Mouse (Mus musculus): ENCODE measurements around the gene Dpp3. TPM values are rescaled to one million over a fixed set of nuclear protein-coding genes. Genes with fewer than 3 reads are reported as not detected.

Dpp3 gene
- total and polyA plus RNA-seq, 3 experiments: 12.7 to 36.1 (median 16.3) TPM

DNA sequence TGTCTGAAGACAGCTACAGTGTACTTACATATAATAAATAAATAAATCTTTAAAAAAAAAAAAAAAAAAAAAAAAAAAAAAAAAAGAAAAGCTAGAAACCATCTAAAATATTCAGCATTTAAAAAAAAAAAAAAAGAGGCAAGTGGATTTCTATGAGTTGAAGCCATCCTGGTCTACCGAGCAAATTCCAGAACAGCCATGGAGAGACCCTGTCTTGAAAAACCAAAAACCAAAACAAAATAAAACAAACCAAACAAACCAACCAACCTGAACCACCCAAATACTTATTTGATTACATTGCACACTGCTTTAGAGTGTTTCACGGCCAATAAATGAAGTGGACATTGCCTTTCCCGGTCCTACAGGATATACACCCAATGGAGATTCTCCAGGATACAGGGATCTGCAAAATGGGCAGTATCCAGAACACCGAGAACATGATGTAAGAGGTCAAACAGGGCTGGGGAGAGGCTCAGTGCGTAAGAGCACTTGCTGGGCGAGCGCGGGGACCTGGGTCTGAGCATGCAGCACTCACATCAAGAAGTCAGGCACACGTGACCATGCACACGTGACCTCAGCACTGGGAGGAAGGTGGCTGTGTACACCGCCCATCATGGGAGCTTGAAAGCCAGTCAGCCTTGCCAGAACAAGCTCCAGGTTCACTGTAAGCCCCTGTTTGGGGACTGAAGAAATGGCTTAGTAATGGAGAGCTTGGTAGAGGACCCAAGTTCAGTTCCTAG lies 2.8 kb downstream of the Dpp3 start:
- no peak for TF ChIP-seq EP300 (IDR thresholded peaks at IDR 0.05; ENCODE audit: insufficient read depth, low read depth, low read length)
- no peak for TF ChIP-seq POLR2A (IDR thresholded peaks at IDR 0.05; ENCODE audit: insufficient read depth, low read depth, low read length)
- no peak for TF ChIP-seq CTCF (IDR thresholded peaks at IDR 0.05)
- Histone ChIP-seq H3K9ac (ENCODE audit: low read depth, low read length) (no peak overlapping the region), H3K36me3 (ENCODE audit: control insufficient read depth, insufficient read depth, low read length) (no peaks in the 10 kb centered on the region), H3K4me3 (no peak overlapping the region), H3K27me3 (ENCODE audit: control insufficient read depth, insufficient read depth, low read length) (no peaks in the 10 kb centered on the region), H3K4me1 (ENCODE audit: control insufficient read depth, insufficient read depth, low read length) (peaks cover 8% of the 10 kb centered on the region), H3K27ac (no peak overlapping the region), H3K79me2 (replicated peaks; ENCODE audit: control insufficient read depth, insufficient read depth, low read length) (no peaks in the 10 kb centered on the region)
- DNase-seq: no peak
- intact Hi-C loops (cut with DNase I): no loop called here
- 96% methylated on average over 11 of the region's 11 CpGs for WGBS

- H3K36me3 ChIP-seq (ENCODE audit: control insufficient read depth, insufficient read depth, low read length): no peaks in the 10 kb centered on the region
- DNase-seq: no peak
- H3K4me3 ChIP-seq: no peak overlapping the region
- no peak overlapping the region for H3K27ac ChIP-seq
- 84% methylated on average over 6 of the region's 6 CpGs for WGBS
- H3K27me3 ChIP-seq (ENCODE audit: control insufficient read depth, insufficient read depth, low read length): no peaks in the 10 kb centered on the region
- no peaks in the 10 kb centered on the region for H3K4me1 ChIP-seq (ENCODE audit: control insufficient read depth, insufficient read depth, low read length)
- intact Hi-C loops (cut with DNase I): no loop called here
- no peak overlapping the region for H3K9ac ChIP-seq (ENCODE audit: low read depth, low read length)
- no peak for TF ChIP-seq EP300 (IDR thresholded peaks at IDR 0.05; ENCODE audit: insufficient read depth, low read depth, low read length)
- no peak for TF ChIP-seq POLR2A (IDR thresholded peaks at IDR 0.05; ENCODE audit: insufficient read depth, low read depth, low read length)
- no peak for TF ChIP-seq CTCF (IDR thresholded peaks at IDR 0.05)
- no peaks in the 10 kb centered on the region for H3K79me2 ChIP-seq (replicated peaks; ENCODE audit: control insufficient read depth, insufficient read depth, low read length)
Measured at GRCm38 (mm10) chr19:4919652-4920051, 8.4 kb downstream of the Dpp3 start.

- Histone ChIP-seq H3K27me3 (ENCODE audit: control insufficient read depth, insufficient read depth, low read length) (no peaks in the 10 kb centered on the region), H3K4me1 (ENCODE audit: control insufficient read depth, insufficient read depth, low read length) (no peaks in the 10 kb centered on the region), H3K27ac (no peak overlapping the region), H3K4me3 (no peak overlapping the region), H3K79me2 (replicated peaks; ENCODE audit: control insufficient read depth, insufficient read depth, low read length) (no peaks in the 10 kb centered on the region), H3K36me3 (ENCODE audit: control insufficient read depth, insufficient read depth, low read length) (no peaks in the 10 kb centered on the region), H3K9ac (ENCODE audit: low read depth, low read length) (no peak overlapping the region)
- DNase-seq: no peak
- WGBS: 84% methylated on average over 10 of the region's 10 CpGs
- intact Hi-C loops (cut with DNase I): no loop called here
- no peak for TF ChIP-seq CTCF (IDR thresholded peaks at IDR 0.05)
- no peak for TF ChIP-seq POLR2A (IDR thresholded peaks at IDR 0.05; ENCODE audit: insufficient read depth, low read depth, low read length)
- no peak for TF ChIP-seq EP300 (IDR thresholded peaks at IDR 0.05; ENCODE audit: insufficient read depth, low read depth, low read length)
Measured at GRCm38 (mm10) chr19:4916827-4917226, 11.3 kb downstream of the Dpp3 start.

DNA sequence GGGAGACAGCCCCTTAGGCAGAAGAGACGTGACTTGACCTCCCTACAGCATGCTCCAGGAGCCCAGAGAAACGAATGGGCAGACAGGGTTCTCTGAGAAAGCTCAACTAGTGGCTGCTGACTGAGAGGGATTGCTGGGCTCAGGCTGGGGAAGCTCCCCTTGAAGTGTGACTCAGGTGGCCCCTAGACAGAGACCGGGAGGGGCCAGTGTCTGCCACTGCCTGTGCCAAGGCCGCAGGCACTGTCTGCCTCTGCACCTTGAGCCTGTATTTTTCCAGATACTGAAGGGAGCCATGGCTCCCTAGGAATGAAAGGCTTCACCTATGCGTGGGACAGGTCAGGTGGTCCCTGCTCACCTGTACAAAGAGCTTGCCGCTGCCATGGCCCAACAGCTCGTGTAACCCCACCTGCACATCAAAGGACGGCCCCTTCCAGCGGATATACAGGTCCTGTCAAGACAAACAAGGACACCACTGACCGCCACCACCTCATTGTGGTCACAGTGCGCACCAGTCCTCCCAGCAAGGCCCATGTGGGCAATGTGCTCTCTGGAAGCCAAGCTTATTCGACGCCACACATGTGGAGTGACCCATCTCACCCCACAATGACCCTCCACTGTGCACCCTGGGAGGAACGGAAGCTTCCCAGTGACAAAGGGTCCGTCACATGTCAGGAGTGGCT lies 12.0 kb downstream of the Dpp3 start:
- no peaks in the 10 kb centered on the region for H3K79me2 ChIP-seq (replicated peaks; ENCODE audit: control insufficient read depth, insufficient read depth, low read length)
- WGBS: 94% methylated on average over 15 of the region's 15 CpGs
- no peaks in the 10 kb centered on the region for H3K36me3 ChIP-seq (ENCODE audit: control insufficient read depth, insufficient read depth, low read length)
- no peaks in the 10 kb centered on the region for H3K27me3 ChIP-seq (ENCODE audit: control insufficient read depth, insufficient read depth, low read length)
- H3K9ac ChIP-seq (ENCODE audit: low read depth, low read length): no peak overlapping the region
- intact Hi-C loops (cut with DNase I): no loop called here
- no peak overlapping the region for H3K4me3 ChIP-seq
- no peak overlapping the region for H3K27ac ChIP-seq
- H3K4me1 ChIP-seq (ENCODE audit: control insufficient read depth, insufficient read depth, low read length): no peaks in the 10 kb centered on the region
- no peak for DNase-seq
- TF ChIP-seq CTCF (IDR thresholded peaks at IDR 0.05): no peak
- no peak for TF ChIP-seq POLR2A (IDR thresholded peaks at IDR 0.05; ENCODE audit: insufficient read depth, low read depth, low read length)
- TF ChIP-seq EP300 (IDR thresholded peaks at IDR 0.05; ENCODE audit: insufficient read depth, low read depth, low read length): no peak

GRCm38 (mm10) chr19:4909376-4909775 lies 18.7 kb downstream of the Dpp3 start:
- TF ChIP-seq EP300 (IDR thresholded peaks at IDR 0.05; ENCODE audit: insufficient read depth, low read depth, low read length) (no peak), CTCF (IDR thresholded peaks at IDR 0.05) (no peak), POLR2A (IDR thresholded peaks at IDR 0.05; ENCODE audit: insufficient read depth, low read depth, low read length) (no peak)
- peaks cover 3% of the 10 kb centered on the region for H3K4me1 ChIP-seq (ENCODE audit: control insufficient read depth, insufficient read depth, low read length)
- H3K9ac ChIP-seq (ENCODE audit: low read depth, low read length): no peak overlapping the region
- H3K4me3 ChIP-seq: no peak overlapping the region
- no peaks in the 10 kb centered on the region for H3K36me3 ChIP-seq (ENCODE audit: control insufficient read depth, insufficient read depth, low read length)
- H3K79me2 ChIP-seq (replicated peaks; ENCODE audit: control insufficient read depth, insufficient read depth, low read length): no peaks in the 10 kb centered on the region
- DNase-seq: no peak
- no peak overlapping the region for H3K27ac ChIP-seq
- H3K27me3 ChIP-seq (ENCODE audit: control insufficient read depth, insufficient read depth, low read length): no peaks in the 10 kb centered on the region
- intact Hi-C loops (cut with DNase I): loop anchor here (2.0 kb wide), 1 partner anchor 155 kb away; no protein-coding TSS in a partner anchor
- 87% methylated on average over 7 of the region's 7 CpGs for WGBS

DNA sequence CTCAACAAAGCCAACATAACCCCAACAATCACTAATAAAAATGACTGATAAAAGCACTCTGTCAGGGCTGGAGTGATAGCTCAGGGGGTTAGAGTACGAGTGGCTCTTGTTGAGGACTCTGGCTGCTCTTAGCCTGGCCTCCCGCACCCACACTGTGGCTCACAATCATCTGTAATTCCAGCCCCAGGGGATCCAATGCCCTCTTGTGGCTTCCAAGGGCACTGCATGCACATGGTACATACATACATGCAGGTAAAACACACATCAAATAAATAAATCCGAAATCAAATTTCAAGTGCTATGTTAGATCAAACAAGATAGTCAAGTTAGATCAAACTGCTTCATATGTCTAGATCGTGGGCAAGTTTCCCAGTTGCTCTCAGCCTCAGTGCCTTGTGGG lies 20.0 kb downstream of the Dpp3 start:
- WGBS: 88% methylated on average over 4 of the region's 4 CpGs
- no peak overlapping the region for H3K9ac ChIP-seq (ENCODE audit: low read depth, low read length)
- DNase-seq: no peak
- peaks cover 3% of the 10 kb centered on the region for H3K4me1 ChIP-seq (ENCODE audit: control insufficient read depth, insufficient read depth, low read length)
- H3K79me2 ChIP-seq (replicated peaks; ENCODE audit: control insufficient read depth, insufficient read depth, low read length): no peaks in the 10 kb centered on the region
- H3K27me3 ChIP-seq (ENCODE audit: control insufficient read depth, insufficient read depth, low read length): no peaks in the 10 kb centered on the region
- H3K36me3 ChIP-seq (ENCODE audit: control insufficient read depth, insufficient read depth, low read length): no peaks in the 10 kb centered on the region
- no peak overlapping the region for H3K27ac ChIP-seq
- intact Hi-C loops (cut with DNase I): loop anchor here (2.0 kb wide), 1 partner anchor 153 kb away; no protein-coding TSS in a partner anchor
- TF ChIP-seq POLR2A (IDR thresholded peaks at IDR 0.05; ENCODE audit: insufficient read depth, low read depth, low read length) (no peak), EP300 (IDR thresholded peaks at IDR 0.05; ENCODE audit: insufficient read depth, low read depth, low read length) (no peak), CTCF (IDR thresholded peaks at IDR 0.05) (peak; percentile 68)
- no peak overlapping the region for H3K4me3 ChIP-seq
